Mouse (Mus musculus): Measurements from ENCODE around the gene C130026I21Rik. TPM values are rescaled to one million over a fixed set of nuclear protein-coding genes. Genes with fewer than 3 reads are reported as not detected.
"Not testable (repeated sequence)": the region's sequence is repeated elsewhere in the genome, so short reads cannot be mapped to it uniquely, and the experiment has no call there.

The C130026I21Rik gene
- polyA plus RNA-seq, 1 experiment from 2014 or later, result not detected

- not testable (repeated sequence) for DNase-seq (ENCODE audit: low spot score); H3K4me2 ChIP-seq; H3K4me1 ChIP-seq (replicated peaks; ENCODE audit: control insufficient read depth, insufficient read depth, low read length); H3K36me3 ChIP-seq (ENCODE audit: control insufficient read depth, insufficient read depth, low read length); H3K4me3 ChIP-seq (ENCODE audit: low read depth, low read length); H3K27ac ChIP-seq (ENCODE audit: low read depth, low read length); H3K9ac ChIP-seq (ENCODE audit: low read depth, low read length); ATAC-seq (replicated peaks; ENCODE audit: low FRiP score); H3K27me3 ChIP-seq (replicated peaks; ENCODE audit: control insufficient read depth, insufficient read depth, low read length); H3K9me3 ChIP-seq (ENCODE audit: control insufficient read depth, low read length)
- WGBS, result 81% methylated on average over 4 of the region's 4 CpGs
These were observed 91.4 kb downstream of the C130026I21Rik start for GRCm38 (mm10) chr1:85178971-85179370.

- H3K27ac ChIP-seq (ENCODE audit: low read depth, low read length); H3K36me3 ChIP-seq (ENCODE audit: control insufficient read depth, insufficient read depth, low read length); H3K4me3 ChIP-seq (ENCODE audit: low read depth, low read length); ATAC-seq (replicated peaks; ENCODE audit: low FRiP score); H3K4me1 ChIP-seq (replicated peaks; ENCODE audit: control insufficient read depth, insufficient read depth, low read length); H3K27me3 ChIP-seq (replicated peaks; ENCODE audit: control insufficient read depth, insufficient read depth, low read length); H3K4me2 ChIP-seq; DNase-seq (ENCODE audit: low spot score); H3K9ac ChIP-seq (ENCODE audit: low read depth, low read length); H3K9me3 ChIP-seq (ENCODE audit: control insufficient read depth, low read length): not testable (repeated sequence)
- WGBS, result 33% methylated on average over 1 of the region's 2 CpGs
These were observed 107.5 kb downstream of the C130026I21Rik start for GRCm38 (mm10) chr1:85162841-85163240.

DNA sequence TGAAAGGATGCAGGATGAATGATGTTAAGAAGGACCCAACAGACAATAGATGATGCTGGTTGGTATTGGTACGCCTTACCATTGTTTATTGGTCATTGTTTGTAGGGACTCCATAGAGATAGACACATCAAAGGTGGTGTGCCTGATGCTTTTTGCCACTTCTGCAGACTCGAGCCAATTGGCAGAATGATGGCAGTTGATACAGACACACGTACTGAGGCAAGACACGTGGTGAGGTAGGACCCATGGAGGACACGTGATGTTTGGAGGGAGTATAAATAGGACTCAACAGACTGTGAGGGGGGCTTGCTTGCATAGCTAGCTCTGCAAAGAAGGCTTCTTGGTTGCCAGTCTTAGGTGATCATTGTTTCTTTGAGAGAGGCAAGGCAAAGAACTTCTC lies 115.2 kb downstream of the C130026I21Rik start:
- H3K27ac ChIP-seq (ENCODE audit: low read depth, low read length); H3K4me3 ChIP-seq (ENCODE audit: low read depth, low read length); H3K4me1 ChIP-seq (replicated peaks; ENCODE audit: control insufficient read depth, insufficient read depth, low read length); ATAC-seq (replicated peaks; ENCODE audit: low FRiP score); H3K9ac ChIP-seq (ENCODE audit: low read depth, low read length); H3K9me3 ChIP-seq (ENCODE audit: control insufficient read depth, low read length); H3K36me3 ChIP-seq (ENCODE audit: control insufficient read depth, insufficient read depth, low read length); DNase-seq (ENCODE audit: low spot score); H3K4me2 ChIP-seq; H3K27me3 ChIP-seq (replicated peaks; ENCODE audit: control insufficient read depth, insufficient read depth, low read length): not testable (repeated sequence)
- 68% methylated on average over 4 of the region's 5 CpGs for WGBS

DNA sequence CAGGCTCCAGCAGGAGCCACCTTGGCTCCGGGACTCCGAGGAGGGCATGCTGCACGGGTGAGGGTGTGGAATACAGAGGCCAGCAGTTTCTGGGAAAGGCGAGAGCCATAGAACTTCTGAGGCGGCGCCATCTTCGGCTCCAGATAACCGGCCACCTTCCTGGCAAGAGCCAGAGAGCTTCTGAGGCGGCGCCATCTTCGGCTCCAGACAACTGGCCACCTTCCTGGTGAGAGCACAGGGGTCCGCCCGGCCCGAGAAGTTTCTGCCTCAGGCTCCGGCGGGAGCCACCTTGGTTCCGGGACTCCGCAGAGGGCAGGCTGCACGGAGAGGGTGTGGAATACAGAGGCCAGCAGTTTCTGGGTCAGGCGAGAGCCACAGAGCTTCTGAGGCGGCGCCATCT lies 136.7 kb downstream of the C130026I21Rik start:
- not testable (repeated sequence) for ATAC-seq (replicated peaks; ENCODE audit: low FRiP score); H3K9ac ChIP-seq (ENCODE audit: low read depth, low read length); H3K4me3 ChIP-seq (ENCODE audit: low read depth, low read length); H3K27me3 ChIP-seq (replicated peaks; ENCODE audit: control insufficient read depth, insufficient read depth, low read length); H3K36me3 ChIP-seq (ENCODE audit: control insufficient read depth, insufficient read depth, low read length); H3K27ac ChIP-seq (ENCODE audit: low read depth, low read length); H3K4me1 ChIP-seq (replicated peaks; ENCODE audit: control insufficient read depth, insufficient read depth, low read length); H3K4me2 ChIP-seq; H3K9me3 ChIP-seq (ENCODE audit: control insufficient read depth, low read length); DNase-seq (ENCODE audit: low spot score)
- WGBS, result 89% methylated on average over 22 of the region's 22 CpGs

DNA sequence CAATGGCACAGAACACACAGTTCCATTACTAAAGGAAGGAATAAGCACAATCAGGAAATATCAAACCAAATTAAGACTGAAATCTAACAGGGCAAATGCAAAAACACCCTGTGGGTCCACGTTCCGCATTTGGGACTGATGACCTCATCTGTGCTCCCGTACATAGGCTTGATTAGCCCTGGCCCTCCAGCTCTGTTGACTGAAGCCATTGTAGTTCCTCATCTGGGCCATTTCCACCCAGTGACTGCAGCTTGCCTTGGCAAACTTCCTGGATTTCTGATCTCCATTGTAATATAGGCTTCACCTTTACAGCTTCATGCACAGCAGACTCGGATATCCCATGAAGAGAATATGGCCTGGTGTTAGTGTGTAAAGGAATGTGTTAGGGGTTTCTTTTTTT lies 148.5 kb downstream of the C130026I21Rik start:
- not testable (repeated sequence) for H3K36me3 ChIP-seq (ENCODE audit: control insufficient read depth, insufficient read depth, low read length); ATAC-seq (replicated peaks; ENCODE audit: low FRiP score); H3K4me1 ChIP-seq (replicated peaks; ENCODE audit: control insufficient read depth, insufficient read depth, low read length); H3K9me3 ChIP-seq (ENCODE audit: control insufficient read depth, low read length); H3K27me3 ChIP-seq (replicated peaks; ENCODE audit: control insufficient read depth, insufficient read depth, low read length); H3K27ac ChIP-seq (ENCODE audit: low read depth, low read length); H3K4me2 ChIP-seq; H3K4me3 ChIP-seq (ENCODE audit: low read depth, low read length); DNase-seq (ENCODE audit: low spot score); H3K9ac ChIP-seq (ENCODE audit: low read depth, low read length)
- WGBS, result 84% methylated on average over 3 of the region's 4 CpGs

- H3K4me3 ChIP-seq (ENCODE audit: low read depth, low read length); H3K27ac ChIP-seq (ENCODE audit: low read depth, low read length); H3K4me1 ChIP-seq (replicated peaks; ENCODE audit: control insufficient read depth, insufficient read depth, low read length); DNase-seq (ENCODE audit: low spot score); H3K4me2 ChIP-seq; H3K27me3 ChIP-seq (replicated peaks; ENCODE audit: control insufficient read depth, insufficient read depth, low read length); H3K9me3 ChIP-seq (ENCODE audit: control insufficient read depth, low read length); H3K9ac ChIP-seq (ENCODE audit: low read depth, low read length); ATAC-seq (replicated peaks; ENCODE audit: low FRiP score); H3K36me3 ChIP-seq (ENCODE audit: control insufficient read depth, insufficient read depth, low read length): not testable (repeated sequence)
- 77% methylated on average over 5 of the region's 6 CpGs for WGBS
These were observed 152.0 kb downstream of the C130026I21Rik start for GRCm38 (mm10) chr1:85118341-85118740.

DNA sequence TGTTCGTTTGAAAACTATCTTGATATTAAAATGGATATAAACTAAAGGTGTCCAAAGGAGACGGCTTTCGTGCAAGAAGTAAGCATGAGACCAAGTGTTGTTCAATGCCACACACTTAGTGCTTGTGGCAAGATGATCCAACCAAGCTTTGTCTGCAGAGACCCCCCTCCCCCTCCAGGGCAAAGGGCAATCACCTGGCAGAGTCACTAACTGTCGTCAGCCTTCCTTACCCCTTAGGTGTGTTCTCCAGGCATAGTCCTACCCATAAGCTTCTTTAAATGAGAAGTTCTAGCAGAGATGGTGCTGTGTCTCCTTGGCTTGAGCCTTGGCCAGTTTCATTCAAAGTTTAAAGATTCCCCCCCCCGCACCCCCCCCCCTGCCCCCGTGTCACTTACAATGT lies 152.8 kb downstream of the C130026I21Rik start:
- H3K27ac ChIP-seq (ENCODE audit: low read depth, low read length); H3K4me1 ChIP-seq (replicated peaks; ENCODE audit: control insufficient read depth, insufficient read depth, low read length); H3K9ac ChIP-seq (ENCODE audit: low read depth, low read length); H3K4me2 ChIP-seq; DNase-seq (ENCODE audit: low spot score); H3K4me3 ChIP-seq (ENCODE audit: low read depth, low read length); H3K27me3 ChIP-seq (replicated peaks; ENCODE audit: control insufficient read depth, insufficient read depth, low read length); H3K36me3 ChIP-seq (ENCODE audit: control insufficient read depth, insufficient read depth, low read length); H3K9me3 ChIP-seq (ENCODE audit: control insufficient read depth, low read length); ATAC-seq (replicated peaks; ENCODE audit: low FRiP score): not testable (repeated sequence)
- WGBS, result 69% methylated on average over 4 of the region's 6 CpGs

DNA sequence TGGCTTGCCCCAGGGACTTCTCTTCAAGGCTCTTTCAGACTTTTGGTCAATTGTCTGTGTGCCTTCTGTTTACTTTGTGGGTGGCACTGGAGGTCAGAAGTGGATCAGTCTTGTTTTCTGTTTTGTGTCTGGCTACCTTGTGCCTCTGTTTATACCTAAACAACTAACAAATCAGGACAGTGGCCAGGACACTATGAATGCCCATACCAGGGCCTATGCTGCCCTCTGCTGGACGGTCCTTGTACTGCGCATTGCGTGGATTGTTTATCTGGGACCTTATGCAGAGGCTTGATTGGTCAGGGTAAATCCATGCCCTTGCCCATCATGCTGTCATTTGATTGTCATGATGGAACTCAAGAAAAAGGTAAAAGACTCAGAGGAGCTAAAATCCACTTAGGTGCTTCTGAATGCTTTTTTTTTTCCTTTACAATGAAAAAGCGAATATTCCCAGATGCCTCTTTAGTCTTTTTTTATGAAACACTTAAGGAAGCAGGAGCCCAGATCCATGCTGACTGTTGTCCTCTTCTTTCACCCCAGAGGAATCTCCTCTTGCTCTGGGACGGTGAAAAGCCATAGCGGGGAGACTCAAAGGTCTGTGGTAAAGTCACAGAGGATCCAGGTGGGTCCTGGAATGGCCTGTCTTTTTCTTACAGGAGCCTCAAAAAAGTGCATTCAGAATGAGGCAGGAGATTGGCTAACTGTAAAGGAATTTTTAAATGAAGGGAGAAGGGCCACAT lies 155.5 kb downstream of the C130026I21Rik start:
- H3K27me3 ChIP-seq (replicated peaks; ENCODE audit: control insufficient read depth, insufficient read depth, low read length); H3K27ac ChIP-seq (ENCODE audit: low read depth, low read length); DNase-seq (ENCODE audit: low spot score); H3K4me2 ChIP-seq; H3K4me3 ChIP-seq (ENCODE audit: low read depth, low read length); H3K4me1 ChIP-seq (replicated peaks; ENCODE audit: control insufficient read depth, insufficient read depth, low read length); ATAC-seq (replicated peaks; ENCODE audit: low FRiP score); H3K9me3 ChIP-seq (ENCODE audit: control insufficient read depth, low read length); H3K36me3 ChIP-seq (ENCODE audit: control insufficient read depth, insufficient read depth, low read length); H3K9ac ChIP-seq (ENCODE audit: low read depth, low read length): not testable (repeated sequence)
- 50% methylated on average over 6 of the region's 6 CpGs for WGBS

DNA sequence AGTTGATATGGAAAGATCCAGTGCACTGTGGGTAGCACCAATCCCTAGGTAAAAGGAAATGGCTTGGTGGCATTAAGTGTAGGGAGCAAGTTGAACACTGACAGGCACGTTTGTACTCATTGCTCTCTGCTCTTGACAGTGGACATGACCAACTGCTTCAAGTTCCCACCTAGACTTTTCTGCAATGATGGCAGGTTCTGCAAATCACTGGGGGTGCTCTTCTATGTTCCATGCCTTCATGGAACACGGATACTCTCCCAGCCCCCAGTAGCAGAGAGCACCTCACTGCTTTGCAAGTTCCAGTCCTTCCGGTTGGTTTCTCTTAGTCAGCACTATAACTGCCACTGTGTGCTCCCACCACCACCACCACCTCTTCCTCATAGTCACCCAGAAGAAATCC lies 156.3 kb downstream of the C130026I21Rik start:
- WGBS, result 75% methylated on average over 3 of the region's 3 CpGs
- not testable (repeated sequence) for H3K27ac ChIP-seq (ENCODE audit: low read depth, low read length); ATAC-seq (replicated peaks; ENCODE audit: low FRiP score); H3K9ac ChIP-seq (ENCODE audit: low read depth, low read length); H3K27me3 ChIP-seq (replicated peaks; ENCODE audit: control insufficient read depth, insufficient read depth, low read length); H3K36me3 ChIP-seq (ENCODE audit: control insufficient read depth, insufficient read depth, low read length); DNase-seq (ENCODE audit: low spot score); H3K4me2 ChIP-seq; H3K4me1 ChIP-seq (replicated peaks; ENCODE audit: control insufficient read depth, insufficient read depth, low read length); H3K4me3 ChIP-seq (ENCODE audit: low read depth, low read length); H3K9me3 ChIP-seq (ENCODE audit: control insufficient read depth, low read length)

Measured in liver, embryonic 11.5 days (tissue).